Mouse (Mus musculus) cerebellum, postnatal 25 days (tissue): ENCODE data around the gene Ctnnd1.

Experiments used
- DNase-seq, 2 experiments: peaks; one replicate each; pipeline ENCODE4 v3.0.0; 2021; ENCODE audit warnings: mixed read lengths in 2 of 2

Ctnnd1 gene

DNA sequence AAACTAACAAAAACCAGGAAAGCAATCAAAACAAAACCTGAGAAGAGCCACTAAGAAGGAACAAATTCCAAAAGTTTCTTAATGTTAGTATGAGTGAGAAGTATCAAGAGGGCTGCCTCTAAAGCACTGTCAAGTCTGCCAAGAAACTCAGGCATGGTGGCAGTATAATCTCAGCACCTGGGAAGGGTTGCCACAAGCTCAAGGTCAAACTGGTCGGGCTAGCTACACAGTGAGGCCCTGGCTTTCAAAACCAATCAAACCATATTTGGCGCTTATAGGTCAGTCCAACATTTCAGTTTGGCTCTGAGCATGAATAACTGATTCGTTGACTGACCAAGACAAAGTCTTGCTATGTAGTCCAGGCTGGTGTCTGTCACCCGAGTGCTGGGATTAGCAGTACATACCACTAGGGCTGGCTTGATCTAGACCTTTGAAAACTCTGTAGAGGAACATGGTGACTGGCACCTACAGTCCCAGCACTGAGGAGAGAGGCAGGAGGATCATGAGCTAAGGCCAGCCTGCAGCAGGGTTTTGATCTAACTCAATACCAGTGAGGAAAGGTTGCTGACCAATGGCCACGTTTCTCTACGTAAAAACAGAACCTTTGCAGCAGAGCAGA is 51.2 kb downstream of the Ctnnd1 start:
- DNase-seq, result no peak

DNA sequence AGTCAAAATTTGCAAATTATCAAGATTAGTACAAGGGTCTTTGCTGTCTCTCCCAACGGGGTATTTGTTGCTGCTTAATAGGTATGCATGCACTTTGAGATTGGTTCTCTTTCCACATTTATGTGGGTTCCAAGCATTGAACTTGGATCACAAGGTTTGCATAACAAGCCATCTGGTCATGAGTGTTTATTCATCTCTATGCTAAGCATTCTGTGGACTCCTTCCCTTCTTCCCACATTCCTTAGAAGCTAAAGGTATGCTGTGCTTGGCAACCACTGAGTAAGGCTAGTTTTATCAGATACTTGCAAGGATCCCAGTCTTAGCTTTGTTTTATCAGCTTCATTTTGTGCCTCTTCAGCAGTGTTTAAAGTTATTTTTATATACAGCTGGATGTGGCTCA is 53.4 kb downstream of the Ctnnd1 start:
- DNase-seq, result no peak

DNA sequence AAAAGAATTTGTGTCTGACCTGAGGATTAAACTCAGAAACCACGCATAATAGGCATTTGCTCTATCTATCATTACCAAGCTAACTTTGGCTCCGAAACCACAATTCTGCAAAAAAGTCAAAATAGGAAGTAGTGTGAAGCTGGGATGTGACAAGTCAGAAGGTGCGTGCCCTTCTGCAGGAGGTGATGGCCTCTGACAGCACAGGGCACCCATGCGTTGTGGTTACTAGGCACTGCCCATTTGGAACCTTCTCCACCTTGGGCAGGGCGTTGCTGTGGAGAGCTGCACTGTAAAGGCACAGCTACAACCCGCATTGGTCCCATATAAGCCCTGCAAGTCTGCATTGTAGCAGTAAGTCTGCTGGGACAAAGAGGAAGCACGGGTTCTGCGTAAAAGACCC is 57.8 kb downstream of the Ctnnd1 start:
- DNase-seq, result no peak

DNA sequence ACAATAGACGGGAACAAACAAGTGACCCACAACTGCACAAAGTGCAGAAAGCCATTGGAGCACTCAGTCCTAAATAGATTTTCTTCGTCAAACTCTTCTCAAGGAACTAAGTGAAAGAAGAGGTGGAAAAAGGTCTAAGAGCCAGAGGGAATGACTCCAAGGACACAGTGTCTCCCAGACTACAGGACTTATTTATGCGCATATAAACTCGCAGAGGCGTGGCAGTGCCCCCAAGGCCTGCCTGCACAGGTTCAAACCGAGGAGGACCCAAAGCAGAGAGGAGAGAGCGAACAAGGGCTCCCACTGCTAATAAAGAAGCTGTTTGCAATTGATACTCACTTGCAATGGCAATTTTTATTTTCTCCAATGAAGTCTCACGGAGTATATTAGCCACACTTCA is 64.9 kb downstream of the Ctnnd1 start:
- no peak for DNase-seq

DNA sequence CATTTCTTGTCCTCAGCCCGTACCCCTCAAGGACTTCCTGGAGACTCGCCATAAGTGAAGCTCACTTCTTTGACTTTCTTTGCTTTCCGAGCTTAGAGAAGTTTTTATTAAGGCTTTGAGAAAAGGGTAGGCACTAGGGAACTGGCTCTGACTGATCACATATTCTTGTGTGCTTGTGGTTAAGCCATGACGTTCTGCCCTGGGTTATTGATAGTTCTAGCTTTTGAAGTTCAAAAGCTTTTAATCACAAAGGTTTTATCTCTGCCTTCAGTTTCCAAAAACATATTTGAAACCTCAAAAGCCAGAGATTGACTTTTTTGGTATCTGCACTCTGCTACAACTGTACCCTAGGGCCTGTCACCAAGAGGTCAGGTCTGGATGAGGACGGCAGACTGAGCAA is 68.3 kb downstream of the Ctnnd1 start:
- DNase-seq, result no peak

DNA sequence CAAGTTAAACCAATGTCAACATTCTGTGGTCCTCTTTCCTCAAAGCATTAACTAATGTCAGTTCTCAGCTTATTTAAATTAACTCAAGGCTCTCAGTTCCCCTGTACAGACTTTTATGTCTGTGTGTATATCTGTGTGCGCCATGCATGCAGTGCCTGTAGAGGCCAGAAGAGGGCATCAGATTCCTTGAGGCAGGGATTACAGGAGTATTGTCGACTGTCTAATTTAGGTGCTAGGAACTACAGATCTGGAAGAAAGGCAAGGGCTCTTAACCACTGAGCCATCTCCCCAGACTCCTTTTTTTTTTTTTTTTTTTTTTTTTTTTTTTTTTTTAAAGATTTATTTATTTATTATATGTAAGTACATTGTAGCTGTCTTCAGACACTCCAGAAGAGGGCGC is 69.4 kb downstream of the Ctnnd1 start:
- DNase-seq, result no peak

DNA sequence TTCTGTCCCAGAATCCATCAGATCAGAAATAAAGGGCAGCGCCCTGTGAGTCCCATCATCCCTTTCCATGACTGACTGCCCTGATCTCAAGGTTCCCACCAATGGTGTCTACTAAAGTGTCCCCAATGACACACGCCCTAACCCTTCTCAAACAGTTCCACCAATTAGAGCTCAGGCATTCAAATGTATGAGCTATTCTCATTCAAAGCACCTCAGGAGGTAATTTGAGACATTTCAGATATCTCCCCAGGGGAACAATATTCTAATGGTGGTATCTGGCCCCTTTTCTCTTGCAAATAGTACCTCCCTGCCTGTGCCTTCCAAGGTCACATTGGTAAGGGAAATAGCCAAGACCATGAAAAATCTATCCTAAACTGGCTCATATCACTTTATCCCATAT is 71.3 kb downstream of the Ctnnd1 start:
- no peak for DNase-seq

DNA sequence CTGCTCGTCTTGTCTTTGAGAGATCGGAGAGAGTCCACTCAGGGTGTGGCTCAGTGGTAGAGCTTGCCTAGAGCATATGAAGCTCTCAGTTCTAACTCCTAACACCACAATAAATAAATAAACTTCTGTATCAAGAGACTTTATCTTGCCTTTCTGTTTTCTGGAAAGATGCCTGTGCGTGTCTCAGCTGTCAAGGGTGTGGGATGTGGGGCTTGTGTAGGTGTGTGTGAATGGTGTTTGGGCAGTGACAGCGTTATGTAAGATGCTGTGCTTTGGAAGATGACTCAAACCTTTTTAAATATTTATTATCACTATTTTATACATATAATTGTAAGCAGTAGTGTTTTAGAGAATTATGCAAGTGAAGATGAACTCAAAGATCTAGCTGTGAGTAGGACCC is 76.4 kb downstream of the Ctnnd1 start:
- DNase-seq, result no peak

DNA sequence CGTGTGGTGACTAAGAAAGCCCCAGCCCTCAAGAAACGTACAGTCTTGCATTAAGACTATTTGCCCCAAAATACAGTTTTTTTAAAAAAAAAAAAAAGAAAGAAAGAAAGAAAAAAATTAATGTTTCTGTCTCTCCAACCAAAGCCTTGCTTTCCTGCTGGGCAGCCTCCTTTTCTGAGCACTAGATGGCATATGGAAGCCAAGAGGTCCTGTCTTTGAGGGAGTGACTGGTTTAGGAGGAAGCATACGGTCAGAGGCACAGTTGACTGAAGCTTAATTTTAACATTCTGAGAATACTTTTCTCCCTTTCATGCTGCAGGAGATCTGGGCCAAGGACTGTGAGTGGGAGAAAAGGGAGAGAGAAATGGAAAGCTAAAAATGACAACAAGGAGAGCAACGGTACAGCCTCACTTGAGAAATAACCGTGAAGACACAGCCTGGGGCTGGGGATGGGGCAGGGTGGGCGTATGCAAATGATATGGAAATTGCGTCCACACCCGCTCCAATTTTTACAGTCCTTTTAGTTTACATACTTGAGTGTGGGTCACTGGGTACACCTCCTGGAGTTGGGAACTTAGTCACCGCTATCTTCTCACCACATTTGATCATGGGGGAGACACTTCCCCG is 93.6 kb downstream of the Ctnnd1 start:
- DNase-seq, result peak in 1 of 2 experiments; percentile 12

DNA sequence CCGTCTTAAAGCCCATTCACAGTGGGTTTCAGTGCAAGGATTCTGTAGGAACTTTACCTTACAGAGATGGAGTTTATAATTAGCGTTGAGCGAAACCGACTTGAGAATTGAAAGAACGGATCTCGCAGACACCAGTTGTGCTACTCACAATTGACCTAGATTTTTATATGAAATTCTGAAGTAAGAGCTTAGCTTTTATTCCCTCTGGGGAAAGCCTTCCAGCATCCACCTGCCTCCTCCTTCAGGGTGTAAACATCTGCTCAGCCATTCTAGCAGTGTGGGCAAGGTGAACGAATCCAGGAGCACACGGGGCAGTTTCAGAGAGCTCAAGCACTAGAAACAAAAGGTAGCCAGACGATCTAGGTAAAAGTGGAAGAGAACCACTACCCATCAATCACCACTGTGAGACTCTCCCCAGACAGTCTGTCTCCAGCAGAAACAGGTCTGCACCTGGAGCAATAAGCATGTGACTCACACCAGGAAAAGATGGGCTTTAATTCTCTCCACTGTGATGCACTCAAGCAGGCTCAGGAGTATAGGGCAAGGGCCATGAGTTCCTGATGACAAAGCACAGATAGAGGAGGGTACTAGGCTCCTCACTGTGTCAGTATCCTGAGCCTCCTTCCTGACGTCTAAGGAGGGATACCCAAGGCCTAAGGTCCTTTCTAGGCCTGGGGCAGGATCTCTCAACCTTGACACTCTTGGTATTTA is 99.0 kb downstream of the Ctnnd1 start:
- DNase-seq, result no peak
